Mouse (Mus musculus) stomach, embryonic 16.5 days (tissue): Measurements from ENCODE around the gene Egflam. TPM values are rescaled to one million over a fixed set of nuclear protein-coding genes. Genes with fewer than 3 reads are reported as not detected.

Experiments
- ATAC-seq: fragments of 200-750 bp; cut with Nextera tagmentation; 2 replicates; pipeline ENCODE4 v1.8.0; 2017; ENCODE audit warnings: moderate number of reproducible peaks, moderate TSS enrichment; ENCODE audit not compliant: insufficient read depth, low FRiP score
- H3K27ac ChIP-seq: fragments of 300-500 bp; sonication (generic); 2 replicates; pipeline ENCODE4 v1.5.1; 2014; ENCODE audit warnings: low read length
- H3K27me3 ChIP-seq: fragments of 300-500 bp; sonication (generic); 2 replicates; pipeline ENCODE4 v1.6.1; 2014; ENCODE audit warnings: low read length, control low read depth, mixed read lengths; ENCODE audit not compliant: control insufficient read depth, insufficient read depth
- H3K36me3 ChIP-seq: fragments of 300-500 bp; sonication (generic); 2 replicates; pipeline ENCODE4 v1.6.1; 2014; ENCODE audit warnings: low read length; ENCODE audit not compliant: control insufficient read depth, insufficient read depth
- H3K4me1 ChIP-seq: fragments of 300-500 bp; sonication (generic); 2 replicates; pipeline ENCODE4 v1.6.1; 2014; ENCODE audit warnings: low read length, control low read depth, mixed read lengths; ENCODE audit not compliant: control insufficient read depth, insufficient read depth
- H3K4me2 ChIP-seq: fragments of 300-500 bp; sonication (generic); 2 replicates; pipeline ENCODE4 v1.6.1; 2014; ENCODE audit warnings: low read depth, low read length, mixed read lengths
- H3K4me3 ChIP-seq: fragments of 300-500 bp; sonication (generic); replicated peaks from 2 replicates; pipeline ENCODE4 v1.5.1; 2014; ENCODE audit warnings: mild to moderate bottlenecking, low read length
- H3K9ac ChIP-seq: fragments of 300-500 bp; sonication (generic); 2 replicates; pipeline ENCODE4 v1.6.1; 2014; ENCODE audit warnings: low read length
- H3K9me3 ChIP-seq: fragments of 300-500 bp; sonication (generic); replicated peaks from 2 replicates; pipeline ENCODE4 v1.6.1; 2016; ENCODE audit warnings: low read length, control low read depth; ENCODE audit not compliant: control insufficient read depth
- WGBS: fragments of 180-500 bp; shearing (Covaris S2); extraction: QIAGEN DNeasy Blood & Tissue Kit; methylation state at CpG from one replicate; pipeline ENCODE4 v1.1.7; 2014; 5-methylcytosine and 5-hydroxymethylcytosine counted together
- polyA plus RNA-seq: library from polyadenylated mRNA; unstranded; fragments of >200 nt; fragmentation: Nextera tagmentation; extraction: Ambion mirVana; gene quantifications from 2 replicates; pipeline ENCODE4 v1.2.1, GENCODE M21; 2015

The Egflam gene
- polyA plus RNA-seq: 25.4 and 27.0 TPM in 2 replicates

DNA sequence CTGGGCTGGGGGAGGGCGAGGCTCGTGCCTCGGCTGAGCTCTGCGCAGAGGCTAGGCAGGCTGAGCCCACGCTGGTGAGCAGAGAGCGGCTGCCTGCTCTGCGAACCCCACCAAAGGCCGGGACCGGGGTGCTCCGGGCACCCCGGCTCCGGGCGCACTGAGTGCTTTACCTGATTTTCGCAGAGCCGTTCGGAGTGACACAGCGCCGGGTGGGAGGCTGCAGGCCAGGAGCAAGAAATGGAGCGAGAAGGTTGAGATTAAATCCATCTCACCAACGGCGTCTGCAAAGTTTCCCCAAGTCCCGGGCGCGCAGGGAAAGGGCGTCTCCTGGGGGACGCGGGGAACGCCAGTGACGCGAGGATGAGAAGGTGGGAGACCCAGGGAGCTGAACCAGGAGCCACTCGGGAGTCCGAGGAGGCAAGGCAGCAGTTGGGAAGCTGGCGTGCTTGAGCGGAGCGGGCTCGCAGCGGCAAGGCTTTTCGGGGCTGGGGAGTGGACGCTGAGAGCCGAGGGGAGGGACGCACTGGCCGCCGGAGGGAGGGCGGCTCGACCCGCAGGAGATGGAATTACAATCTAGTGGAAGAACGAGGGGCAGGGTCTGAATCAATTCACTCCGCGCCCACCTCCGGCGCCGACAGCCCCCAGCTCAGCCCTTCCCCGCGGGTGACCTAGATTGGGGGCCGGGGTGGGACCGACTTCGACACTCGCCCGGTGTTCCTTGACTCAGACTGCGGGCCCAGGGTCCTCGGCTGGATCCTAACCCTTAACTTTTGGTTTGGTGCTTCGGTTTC lies at the start of gene Egflam:
TSS of gene Egflam (minus strand) at position 578 of the 791 bp plus-strand sequence.
- under 1% methylated on average over 62 of the region's 62 CpGs for WGBS
- Histone ChIP-seq H3K4me2 (peak within 1 kb of the TSS; percentile 75), H3K36me3 (no peaks in the 10 kb centered on the region), H3K27me3 (no peaks in the 10 kb centered on the region), H3K9me3 (no peaks in the 10 kb centered on the region), H3K27ac (peak within 1 kb of the TSS; percentile 76), H3K9ac (peak within 1 kb of the TSS; percentile 77), H3K4me1 (peaks cover 10% of the 10 kb centered on the region; the same call in 1 of the 2 replicates), H3K4me3 (peak within 1 kb of the TSS; percentile 55)
- ATAC-seq: peak; percentile 78

GRCm38 (mm10) chr15:7443396-7444315 lies 45.5 kb upstream of the Egflam start:
- WGBS: 62% methylated on average over 17 of the region's 17 CpGs
- H3K4me1 ChIP-seq: 0 out of 2 replicates have a peak, but pooled peaks cover 7% of the 10 kb centered on the region
- H3K9ac ChIP-seq: no peak overlapping the region
- no peak overlapping the region for H3K4me2 ChIP-seq
- no peaks in the 10 kb centered on the region for H3K27me3 ChIP-seq
- H3K27ac ChIP-seq: no peak overlapping the region
- ATAC-seq: no peak
- H3K9me3 ChIP-seq: no peaks in the 10 kb centered on the region
- no peak overlapping the region for H3K4me3 ChIP-seq
- no peaks in the 10 kb centered on the region for H3K36me3 ChIP-seq

DNA sequence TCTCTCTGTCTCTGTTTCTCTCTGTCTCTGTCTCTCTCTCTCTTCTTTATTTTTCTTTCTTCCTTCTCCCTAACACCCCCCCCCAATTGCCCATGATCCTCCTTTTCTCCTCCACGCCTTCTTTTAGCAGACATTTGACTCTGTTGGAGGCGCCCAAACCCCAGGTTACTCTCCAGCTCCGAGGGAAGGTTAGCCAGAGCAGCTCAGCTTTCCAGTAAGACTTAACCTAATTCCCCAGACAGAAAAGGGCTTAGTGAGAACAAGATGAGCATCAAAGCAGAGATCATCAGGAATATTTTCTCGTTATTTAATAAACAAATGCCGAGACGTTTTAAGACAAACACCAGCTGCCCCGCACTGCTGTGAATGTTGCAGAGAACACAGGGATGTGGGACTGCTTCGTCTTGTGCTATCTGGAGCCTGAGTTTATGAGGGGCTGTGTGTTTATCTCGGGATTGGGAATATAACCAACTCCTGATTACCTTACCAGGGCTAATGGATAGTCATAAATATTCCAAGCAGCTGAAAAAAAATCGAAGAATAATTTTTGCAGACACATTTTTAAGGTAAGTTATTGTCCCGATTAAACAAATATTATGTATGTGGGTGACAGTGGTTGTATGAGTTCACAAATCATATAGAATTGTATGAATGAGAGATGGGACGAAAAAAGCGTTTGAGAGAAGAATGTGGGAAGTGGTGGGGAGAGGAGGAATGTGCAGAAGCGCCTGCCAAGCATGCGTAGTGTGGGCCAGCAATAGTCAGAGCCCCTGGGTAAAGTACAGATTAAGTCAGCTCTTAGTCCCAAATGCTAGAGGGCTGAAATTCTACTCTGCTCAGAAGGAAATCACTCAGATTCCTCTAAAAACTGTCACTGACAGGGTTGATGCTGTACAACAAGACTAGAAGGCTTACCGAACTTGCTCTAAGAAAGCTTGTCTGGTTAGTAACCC lies 44.2 kb upstream of the Egflam start:
- no peaks in the 10 kb centered on the region for H3K27me3 ChIP-seq
- 0 out of 2 replicates have a peak, but pooled peaks cover 7% of the 10 kb centered on the region for H3K4me1 ChIP-seq
- H3K36me3 ChIP-seq: no peaks in the 10 kb centered on the region
- no peaks in the 10 kb centered on the region for H3K9me3 ChIP-seq
- no peak overlapping the region for H3K9ac ChIP-seq
- 34% methylated on average over 16 of the region's 16 CpGs for WGBS
- no peak overlapping the region for H3K4me2 ChIP-seq
- ATAC-seq: peak; percentile 75; the same call in 1 of the 2 replicates
- peak overlapping the region; percentile 39 for H3K27ac ChIP-seq
- no peak overlapping the region for H3K4me3 ChIP-seq

DNA sequence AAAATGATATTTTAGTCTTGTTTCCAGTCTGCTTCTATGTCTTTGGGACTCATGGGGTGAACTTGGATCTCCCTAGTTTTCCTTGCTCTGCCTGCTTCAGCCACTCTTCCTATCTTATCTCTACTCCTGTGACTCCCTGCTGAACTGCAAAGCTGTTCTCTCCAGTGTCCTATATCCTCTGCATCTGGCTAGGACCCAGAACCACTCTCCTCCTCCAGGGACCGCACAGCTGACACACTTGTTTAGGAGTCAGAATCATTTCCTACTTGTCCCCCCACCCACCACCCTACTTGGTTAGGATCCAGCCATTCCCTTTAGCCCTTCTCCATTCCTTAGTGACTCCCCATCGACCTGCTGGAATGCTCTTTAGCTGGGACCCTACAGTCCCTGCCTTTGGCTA lies 26.1 kb upstream of the Egflam start:
- no peaks in the 10 kb centered on the region for H3K27me3 ChIP-seq
- H3K9ac ChIP-seq: no peak overlapping the region
- H3K9me3 ChIP-seq: no peaks in the 10 kb centered on the region
- WGBS: 71% methylated on average over 2 of the region's 2 CpGs
- H3K27ac ChIP-seq: no peak overlapping the region
- H3K4me1 ChIP-seq: no peaks in the 10 kb centered on the region
- H3K4me3 ChIP-seq: no peak overlapping the region
- ATAC-seq: no peak
- no peaks in the 10 kb centered on the region for H3K36me3 ChIP-seq
- no peak overlapping the region for H3K4me2 ChIP-seq

DNA sequence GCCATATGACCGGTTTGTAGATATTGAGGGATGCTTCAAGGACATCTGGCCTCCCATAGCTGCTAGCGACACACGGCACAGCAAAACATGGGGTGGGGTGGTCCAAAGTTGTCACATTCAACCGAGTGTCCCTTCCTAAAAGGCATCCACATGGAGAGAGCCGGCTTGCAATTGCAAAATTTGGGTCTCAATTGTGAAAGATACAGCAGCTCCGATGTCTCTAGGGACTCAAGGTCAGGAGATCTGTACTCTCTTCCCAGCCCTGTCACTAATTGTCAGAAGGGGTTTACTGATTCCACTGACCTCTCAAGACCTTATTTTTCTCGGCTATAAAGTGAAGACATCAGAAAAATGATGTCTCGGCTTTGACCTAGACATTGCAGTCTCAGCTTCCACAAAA lies 6.3 kb upstream of the Egflam start:
- no peaks in the 10 kb centered on the region for H3K4me1 ChIP-seq
- H3K9me3 ChIP-seq: no peaks in the 10 kb centered on the region
- H3K27ac ChIP-seq: no peak overlapping the region
- H3K27me3 ChIP-seq: no peaks in the 10 kb centered on the region
- H3K4me2 ChIP-seq: no peak overlapping the region
- H3K9ac ChIP-seq: no peak overlapping the region
- H3K36me3 ChIP-seq: no peaks in the 10 kb centered on the region
- no peak for ATAC-seq
- WGBS: 80% methylated on average over 8 of the region's 8 CpGs
- H3K4me3 ChIP-seq: no peak overlapping the region

GRCm38 (mm10) chr15:7398609-7399540 lies 680 bp upstream of the Egflam start:
- ATAC-seq: peak; percentile 59
- no peaks in the 10 kb centered on the region for H3K27me3 ChIP-seq
- WGBS: 7% methylated on average over 17 of the region's 17 CpGs

DNA sequence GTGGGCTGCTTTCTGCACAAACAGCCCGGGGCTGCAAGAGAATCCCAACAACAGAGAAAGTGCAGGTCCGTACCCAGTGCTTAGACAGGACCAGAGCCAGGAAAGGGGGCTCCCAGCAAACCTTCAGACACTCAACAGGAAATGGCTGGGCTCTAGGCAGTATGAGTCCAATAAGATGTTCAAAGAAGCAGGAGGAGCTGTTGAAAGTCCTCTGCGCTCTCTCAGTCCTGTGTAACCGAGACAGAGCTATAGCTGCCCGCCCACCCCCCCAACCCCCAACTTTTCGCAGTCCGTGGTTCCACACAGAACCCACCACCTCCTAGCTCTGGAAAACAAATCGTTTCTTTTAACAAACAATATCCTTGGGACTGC lies 763 bp downstream of the Egflam start:
- peak overlapping the region; percentile 55 for H3K4me3 ChIP-seq
- peak; percentile 63; the same call in 1 of the 2 replicates for ATAC-seq
- no peaks in the 10 kb centered on the region for H3K27me3 ChIP-seq
- peak overlapping the region; percentile 77 for H3K9ac ChIP-seq
- H3K9me3 ChIP-seq: no peaks in the 10 kb centered on the region
- H3K36me3 ChIP-seq: no peaks in the 10 kb centered on the region
- 5% methylated on average over 8 of the region's 8 CpGs for WGBS
- peak overlapping the region; percentile 75 for H3K4me2 ChIP-seq
- peaks cover 10% of the 10 kb centered on the region; the same call in 1 of the 2 replicates for H3K4me1 ChIP-seq
- peak overlapping the region; percentile 76 for H3K27ac ChIP-seq

More at GRCm38 (mm10) chr15:7398609-7399540, 680 bp upstream of the Egflam start:
- no peaks in the 10 kb centered on the region for H3K9me3 ChIP-seq
- H3K4me1 ChIP-seq: peaks cover 10% of the 10 kb centered on the region; the same call in 1 of the 2 replicates
- H3K4me2 ChIP-seq: peak overlapping the region; percentile 75
- no peaks in the 10 kb centered on the region for H3K36me3 ChIP-seq
- peak overlapping the region; percentile 77 for H3K9ac ChIP-seq
- peak overlapping the region; percentile 55 for H3K4me3 ChIP-seq
- peak overlapping the region; percentile 76; the same call in 1 of the 2 replicates for H3K27ac ChIP-seq
